Mouse (Mus musculus) intestine, postnatal 0 days (tissue): ENCODE data around the gene Nr3c2. TPM values are rescaled to one million over a fixed set of nuclear protein-coding genes. Genes with fewer than 3 reads are reported as not detected.

Source experiments
- ATAC-seq: fragments of 200-750 bp; cut with Nextera tagmentation; 2 replicates; pipeline ENCODE4 v1.8.0; 2017; ENCODE audit warnings: mild to moderate bottlenecking, moderate TSS enrichment, moderate library complexity
- H3K27ac ChIP-seq: fragments of 300-500 bp; sonication (generic); 2 replicates; pipeline ENCODE4 v1.5.1; 2014; ENCODE audit warnings: mild to moderate bottlenecking, low read depth, low read length, moderate library complexity
- H3K27me3 ChIP-seq: fragments of 300-500 bp; sonication (generic); replicated peaks from 2 replicates; pipeline ENCODE4 v1.6.1; 2014; ENCODE audit warnings: low read length, mixed read lengths; ENCODE audit not compliant: control insufficient read depth, insufficient read depth
- H3K36me3 ChIP-seq: fragments of 300-500 bp; sonication (generic); 2 replicates; pipeline ENCODE4 v1.6.1; 2014; ENCODE audit warnings: mild to moderate bottlenecking, moderate library complexity; ENCODE audit not compliant: control insufficient read depth, insufficient read depth
- H3K4me1 ChIP-seq: fragments of 300-500 bp; sonication (generic); replicated peaks from 2 replicates; pipeline ENCODE4 v1.6.1; 2014; ENCODE audit warnings: antibody characterized with exemption, low read length, mixed read lengths; ENCODE audit not compliant: control insufficient read depth, insufficient read depth
- H3K4me2 ChIP-seq: fragments of 300-500 bp; sonication (generic); replicated peaks from 2 replicates; pipeline ENCODE4 v1.6.1; 2014; ENCODE audit warnings: low read depth, mild to moderate bottlenecking, moderate library complexity
- H3K4me3 ChIP-seq: fragments of 300-500 bp; sonication (generic); 2 replicates; pipeline ENCODE4 v1.5.1; 2014; ENCODE audit warnings: low read depth, low read length
- H3K9ac ChIP-seq: fragments of 300-500 bp; sonication (generic); 2 replicates; pipeline ENCODE4 v1.6.1; 2014; ENCODE audit warnings: mild to moderate bottlenecking, low read depth, low read length
- H3K9me3 ChIP-seq: fragments of 300-500 bp; sonication (generic); 2 replicates; pipeline ENCODE4 v1.6.1; 2016; ENCODE audit warnings: mixed run types; ENCODE audit not compliant: control insufficient read depth
- CTCF ChIP-seq: sonication (generic); IDR thresholded peaks from 2 replicates; pipeline ENCODE4 v1.5.1; 2016; ENCODE audit warnings: low read depth, mild to moderate bottlenecking, control low read depth, antibody characterized with exemption, moderate library complexity
- WGBS: fragments of 180-500 bp; shearing (Covaris S2); extraction: QIAGEN DNeasy Blood & Tissue Kit; methylation state at CpG from one replicate; pipeline ENCODE4 v1.1.7; 2014; 5-methylcytosine and 5-hydroxymethylcytosine counted together
- polyA plus RNA-seq: library from polyadenylated mRNA; unstranded; fragments of >200 nt; fragmentation: Nextera tagmentation; extraction: Ambion mirVana; gene quantifications from 2 replicates; pipeline ENCODE4 v1.2.1, GENCODE M21; 2015

Nr3c2 gene
- polyA plus RNA-seq, 1 experiment from 2014 or later, result 7.4 TPM

DNA sequence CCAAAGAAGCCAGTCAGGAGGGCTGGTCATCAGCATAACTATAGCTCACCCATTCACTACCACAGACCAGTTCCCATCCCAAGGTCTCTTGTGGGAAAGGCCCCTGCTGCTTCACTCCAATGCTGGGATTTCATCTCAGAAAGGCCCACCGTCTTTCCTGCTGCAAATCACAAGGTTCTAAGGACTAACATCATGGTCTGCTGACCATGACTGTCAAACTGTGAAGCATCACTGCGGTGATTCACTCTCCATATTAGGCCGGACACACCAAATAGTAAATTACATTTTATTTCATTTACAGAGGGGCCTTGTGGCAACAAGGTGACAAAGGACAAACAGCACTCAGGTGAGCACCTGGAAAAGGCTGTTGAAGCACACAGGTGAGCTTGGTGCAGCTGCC is 350.9 kb downstream of the Nr3c2 start:
- peaks cover 36% of the 10 kb centered on the region; the same call in 1 of the 2 replicates for H3K36me3 ChIP-seq
- no peak for ATAC-seq
- no peaks in the 10 kb centered on the region for H3K9me3 ChIP-seq
- no peak overlapping the region for H3K27ac ChIP-seq
- H3K4me3 ChIP-seq, result no peak overlapping the region
- H3K27me3 ChIP-seq, result no peaks in the 10 kb centered on the region
- H3K4me1 ChIP-seq, result no peaks in the 10 kb centered on the region; the same call in 1 of the 2 replicates
- no peak for TF ChIP-seq CTCF
- WGBS, result 91% methylated on average over 3 of the region's 3 CpGs
- no peak overlapping the region for H3K4me2 ChIP-seq
- no peak overlapping the region for H3K9ac ChIP-seq

DNA sequence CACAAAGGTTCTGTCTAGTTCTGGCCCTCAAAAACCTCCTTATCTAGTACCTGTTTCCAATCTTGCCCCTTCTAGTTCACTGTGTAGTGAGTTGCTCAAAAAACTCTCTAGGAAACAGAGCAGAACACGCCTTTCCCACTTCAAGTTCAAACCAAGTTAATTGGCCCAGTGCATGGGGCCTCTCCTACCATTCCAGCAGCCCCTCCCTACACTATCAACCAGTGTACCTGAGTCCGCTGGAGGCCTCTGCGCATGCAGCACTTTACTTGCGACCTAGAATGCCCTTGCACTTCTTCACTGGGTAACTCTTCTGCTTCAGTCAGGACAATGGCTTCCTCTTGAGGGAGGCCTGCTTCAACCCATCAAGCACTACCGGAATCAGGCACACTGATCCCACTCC is 351.9 kb downstream of the Nr3c2 start:
- 47% methylated on average over 5 of the region's 5 CpGs for WGBS

DNA sequence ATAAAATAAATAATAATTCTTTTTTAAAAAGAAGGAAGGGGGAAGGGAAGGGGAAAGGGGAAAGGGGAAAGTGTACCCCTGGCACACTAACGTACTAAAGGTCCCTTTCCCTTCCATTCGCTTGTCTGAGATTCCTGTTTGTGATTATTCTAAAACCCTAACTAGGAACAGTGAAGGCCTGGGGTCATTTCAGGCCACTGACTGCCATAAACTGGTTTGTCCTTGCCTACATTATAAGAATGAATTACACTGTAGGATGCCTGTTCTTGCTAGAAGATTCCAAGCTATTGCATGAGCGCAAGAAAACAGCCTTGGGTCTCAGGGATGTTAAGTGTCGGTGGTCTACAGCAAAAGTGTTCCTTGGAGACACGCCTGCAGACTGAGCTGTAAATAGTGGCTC is 355.2 kb downstream of the Nr3c2 start:
- TF ChIP-seq CTCF, result no peak

More for the DNA sequence above, 351.9 kb downstream of the Nr3c2 start:
- TF ChIP-seq CTCF, result no peak
- no peak overlapping the region for H3K4me2 ChIP-seq
- no peak overlapping the region for H3K27ac ChIP-seq
- H3K36me3 ChIP-seq, result peaks cover 40% of the 10 kb centered on the region; the same call in 1 of the 2 replicates
- H3K9ac ChIP-seq, result no peak overlapping the region
- H3K9me3 ChIP-seq, result no peaks in the 10 kb centered on the region
- peak; percentile 75 for ATAC-seq
- no peaks in the 10 kb centered on the region for H3K27me3 ChIP-seq
- H3K4me3 ChIP-seq, result no peak overlapping the region
- H3K4me1 ChIP-seq, result no peaks in the 10 kb centered on the region; the same call in 1 of the 2 replicates

GRCm38 (mm10) chr8:77256450-77257084 is 357.3 kb downstream of the Nr3c2 start:
- 94% methylated on average over 5 of the region's 5 CpGs for WGBS
- no peaks in the 10 kb centered on the region for H3K27me3 ChIP-seq

More for the DNA sequence above, 355.2 kb downstream of the Nr3c2 start:
- Histone ChIP-seq H3K27ac (no peak overlapping the region), H3K9me3 (no peaks in the 10 kb centered on the region), H3K9ac (no peak overlapping the region), H3K4me2 (no peak overlapping the region), H3K27me3 (no peaks in the 10 kb centered on the region), H3K36me3 (peaks cover 49% of the 10 kb centered on the region), H3K4me1 (no peaks in the 10 kb centered on the region; the same call in 1 of the 2 replicates), H3K4me3 (no peak overlapping the region)
- WGBS, result 71% methylated on average over 5 of the region's 5 CpGs
- ATAC-seq, result no peak

DNA sequence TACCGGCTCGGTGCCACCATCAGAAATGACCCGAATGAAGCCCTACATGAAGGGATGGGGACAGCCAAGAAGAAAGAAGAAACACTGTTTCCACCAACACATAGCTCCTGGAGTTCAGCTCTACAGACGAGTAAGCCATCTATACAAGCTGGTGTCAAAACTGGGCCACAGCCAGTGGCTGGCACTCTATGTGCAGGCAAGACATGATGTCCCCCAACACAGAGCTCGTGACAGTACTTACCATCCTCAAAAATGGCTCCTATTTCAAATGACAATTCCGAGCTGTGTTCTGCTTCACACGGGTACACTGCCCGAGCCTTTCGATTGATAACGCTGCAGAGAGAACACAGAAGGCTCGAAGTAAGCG is 357.8 kb downstream of the Nr3c2 start:
- no peak for ATAC-seq
- TF ChIP-seq CTCF, result no peak
- Histone ChIP-seq H3K27me3 (no peaks in the 10 kb centered on the region), H3K36me3 (peaks cover 42% of the 10 kb centered on the region), H3K27ac (no peak overlapping the region), H3K4me2 (no peak overlapping the region), H3K4me1 (no peaks in the 10 kb centered on the region), H3K4me3 (no peak overlapping the region), H3K9me3 (no peaks in the 10 kb centered on the region), H3K9ac (no peak overlapping the region)
- 94% methylated on average over 12 of the region's 12 CpGs for WGBS

More at GRCm38 (mm10) chr8:77256450-77257084, 357.3 kb downstream of the Nr3c2 start:
- Histone ChIP-seq H3K36me3 (peaks cover 42% of the 10 kb centered on the region), H3K9ac (no peak overlapping the region), H3K9me3 (no peaks in the 10 kb centered on the region), H3K27ac (no peak overlapping the region), H3K4me2 (no peak overlapping the region), H3K4me1 (no peaks in the 10 kb centered on the region; the same call in 1 of the 2 replicates), H3K4me3 (no peak overlapping the region)
- TF ChIP-seq CTCF, result no peak
- ATAC-seq, result no peak

- H3K36me3 ChIP-seq, result peaks cover 32% of the 10 kb centered on the region
- no peak overlapping the region for H3K27ac ChIP-seq
- no peaks in the 10 kb centered on the region for H3K9me3 ChIP-seq
- no peak for TF ChIP-seq CTCF
- peak; percentile 90 for ATAC-seq
- no peaks in the 10 kb centered on the region for H3K27me3 ChIP-seq
- H3K4me1 ChIP-seq, result no peaks in the 10 kb centered on the region
- no peak overlapping the region for H3K9ac ChIP-seq
- no peak overlapping the region for H3K4me2 ChIP-seq
- 75% methylated on average over 6 of the region's 6 CpGs for WGBS
- H3K4me3 ChIP-seq, result no peak overlapping the region
These were observed 362.0 kb downstream of the Nr3c2 start for GRCm38 (mm10) chr8:77261215-77261614.
